Mouse (Mus musculus): Measurements from ENCODE around the gene Map3k21.

- TF ChIP-seq CTCF (IDR thresholded peaks at IDR 0.05; ENCODE audit: insufficient read depth, low read depth, low read length) (no peak), POLR2A (IDR thresholded peaks at IDR 0.05; ENCODE audit: insufficient read depth, low read depth, low read length) (no peak)
Observed at GRCm38 (mm10) chr8:125873250-125873534, 37.1 kb upstream of the Map3k21 start.

Data from olfactory bulb, adult 2 months (tissue).